Mouse (Mus musculus) 3134 (cell line): ENCODE measurements around the gene Rundc3a.
"Not testable (repeated sequence)": the region's sequence is repeated elsewhere in the genome, so short reads cannot be mapped to it uniquely, and the experiment has no call there.

Source experiments
- DNase-seq: peaks from one replicate; pipeline ENCODE4 v3.0.0-alpha.2; 2011; ENCODE audit warnings: low spot score; ENCODE audit not compliant: insufficient read length; ENCODE audit errors: extremely low read depth

Gene Rundc3a

DNA sequence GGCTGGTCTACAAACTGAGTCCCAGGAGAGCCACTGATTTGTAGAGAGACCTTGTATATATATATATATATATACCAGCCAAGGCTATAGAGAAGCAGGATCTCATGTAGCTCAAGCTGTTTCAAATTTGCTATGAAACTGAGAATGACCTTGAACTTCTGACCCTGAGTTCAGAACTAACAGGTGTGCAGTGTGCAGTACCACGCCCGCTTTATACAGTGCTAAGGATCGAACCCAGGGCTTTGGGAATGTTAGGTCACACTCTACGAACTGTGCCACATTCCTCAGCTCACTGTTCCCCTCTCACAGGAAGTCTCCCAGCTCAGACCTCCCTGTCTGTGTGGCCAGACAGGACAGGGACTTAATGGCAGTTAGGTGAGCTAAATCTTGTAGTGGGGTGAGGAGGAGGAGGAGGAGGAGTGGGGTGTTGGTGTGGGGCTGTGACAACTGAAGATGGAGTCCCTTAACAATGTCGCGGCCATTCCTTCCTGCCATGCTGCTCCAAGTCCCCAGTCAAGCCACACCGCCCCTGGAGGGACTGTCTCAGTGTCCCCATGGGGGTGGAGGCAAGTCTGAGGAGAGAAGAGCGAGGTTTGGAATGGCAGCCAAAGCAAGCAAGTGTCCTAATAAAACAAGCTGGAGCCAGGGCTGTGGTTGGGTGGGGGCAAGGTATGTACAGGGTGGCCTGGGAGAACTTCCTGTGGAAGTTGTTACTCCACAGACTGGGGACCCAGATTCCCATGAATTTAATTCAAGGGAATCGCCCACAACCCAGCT lies 25.5 kb upstream of the Rundc3a start:
- peak; percentile 36 for DNase-seq

GRCm38 (mm10) chr11:102368347-102368746 lies 24.9 kb upstream of the Rundc3a start:
- DNase-seq, result no peak

GRCm38 (mm10) chr11:102369263-102369662 lies 23.9 kb upstream of the Rundc3a start:
- no peak for DNase-seq

DNA sequence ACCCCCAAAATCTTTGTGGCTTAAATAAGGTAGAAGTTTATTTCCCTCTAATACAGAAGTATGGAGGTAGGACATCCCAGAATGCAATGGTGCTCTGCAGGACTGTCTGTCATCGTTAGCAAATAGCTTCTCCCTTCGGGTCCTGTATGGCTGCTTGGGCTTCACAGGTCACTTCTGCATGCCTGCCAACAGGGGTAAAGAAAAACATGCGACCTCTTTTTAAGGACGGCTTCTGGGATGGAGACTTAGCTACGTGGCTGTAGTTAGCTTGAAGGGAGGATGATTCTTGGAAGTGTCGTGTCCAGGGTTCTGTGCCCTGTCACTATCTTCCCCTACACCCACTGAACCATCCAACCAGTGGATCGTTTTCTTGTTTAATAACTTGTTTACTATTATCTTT lies 22.9 kb upstream of the Rundc3a start:
- DNase-seq, result no peak

DNA sequence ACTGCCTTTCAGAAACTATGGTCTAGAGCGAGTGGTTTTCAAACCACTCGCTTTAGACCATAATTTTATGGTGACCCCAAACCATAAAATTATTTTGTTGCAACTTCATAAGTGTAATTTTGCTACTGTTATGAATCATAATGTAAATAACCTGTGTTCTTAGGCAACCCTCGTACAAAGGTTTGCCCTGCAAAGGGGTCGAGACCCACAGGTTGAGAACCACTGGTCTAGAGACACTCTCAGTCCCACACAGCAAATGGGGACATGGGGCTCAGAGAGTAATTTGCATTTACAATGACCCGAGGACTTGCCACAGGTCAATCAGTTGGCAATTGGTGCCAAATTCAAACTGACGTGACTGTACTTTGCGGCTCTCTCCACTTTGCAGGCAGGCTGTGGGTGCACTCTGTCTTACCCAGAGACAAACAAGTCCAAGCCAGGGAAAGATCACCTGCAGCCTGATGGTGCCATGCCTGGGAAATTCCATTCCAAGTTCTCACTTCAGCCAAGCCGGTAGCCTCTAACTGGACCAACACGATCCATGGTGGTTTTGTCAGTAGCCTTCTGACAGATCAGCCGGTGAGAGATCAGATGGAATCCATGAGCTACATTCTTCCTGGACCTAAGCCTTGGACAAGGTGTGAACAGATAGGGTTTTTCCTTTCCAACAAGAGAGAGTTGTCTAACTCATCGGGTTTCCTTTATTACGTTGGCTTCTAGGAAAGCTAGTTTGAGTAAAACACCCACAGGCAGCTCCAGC lies 21.1 kb upstream of the Rundc3a start:
- no peak for DNase-seq

DNA sequence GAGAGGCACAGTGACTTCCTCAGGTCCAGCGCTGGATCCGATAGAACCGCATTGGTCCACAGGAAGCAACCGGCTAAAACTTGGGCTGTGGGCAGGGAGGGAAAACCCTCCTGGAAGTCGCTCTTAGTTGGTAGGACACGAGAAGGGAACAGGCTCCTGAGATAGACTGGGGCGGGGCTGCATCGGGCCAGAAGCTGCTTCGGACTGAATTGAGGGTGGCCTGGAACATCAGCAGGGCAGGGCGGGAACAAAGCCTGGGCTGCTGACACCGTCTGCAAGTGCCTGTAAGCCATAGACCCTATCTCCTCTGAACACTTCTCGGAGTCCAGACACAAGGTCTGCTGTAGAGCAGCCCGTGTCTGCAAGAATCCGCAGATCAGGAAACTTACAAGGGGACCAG lies 20.3 kb upstream of the Rundc3a start:
- no peak for DNase-seq

GRCm38 (mm10) chr11:102373646-102374045 lies 19.6 kb upstream of the Rundc3a start:
- DNase-seq, result no peak

DNA sequence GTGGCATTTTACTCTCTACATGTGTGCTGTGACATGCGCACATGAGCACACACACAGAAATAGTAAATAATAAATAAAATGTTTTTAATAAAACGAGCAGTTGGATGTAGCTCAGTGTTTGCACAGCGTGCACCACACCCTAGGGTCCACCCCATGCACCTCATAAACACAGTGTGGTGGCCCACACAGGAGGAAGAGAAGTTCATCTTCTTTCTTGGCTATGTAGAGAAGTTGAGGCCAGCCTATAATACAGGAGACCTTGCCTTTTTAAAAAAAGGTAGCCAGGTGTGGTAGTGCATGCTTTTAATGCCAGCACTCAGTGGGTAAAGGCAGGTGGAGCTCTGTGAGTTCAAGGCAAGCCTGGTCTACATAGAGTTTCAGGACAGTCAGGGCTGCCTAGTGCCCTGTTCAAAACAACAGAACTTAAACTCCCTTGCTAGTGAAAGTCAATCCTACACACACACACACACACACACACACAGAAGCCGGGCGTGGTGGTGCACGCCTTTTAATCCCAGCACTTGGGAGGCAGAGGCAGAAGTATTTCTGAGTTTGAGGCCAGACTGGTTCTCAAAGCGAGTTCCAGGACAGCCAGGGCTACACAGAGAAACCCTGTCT lies 19.0 kb upstream of the Rundc3a start:
- DNase-seq, result no peak

DNA sequence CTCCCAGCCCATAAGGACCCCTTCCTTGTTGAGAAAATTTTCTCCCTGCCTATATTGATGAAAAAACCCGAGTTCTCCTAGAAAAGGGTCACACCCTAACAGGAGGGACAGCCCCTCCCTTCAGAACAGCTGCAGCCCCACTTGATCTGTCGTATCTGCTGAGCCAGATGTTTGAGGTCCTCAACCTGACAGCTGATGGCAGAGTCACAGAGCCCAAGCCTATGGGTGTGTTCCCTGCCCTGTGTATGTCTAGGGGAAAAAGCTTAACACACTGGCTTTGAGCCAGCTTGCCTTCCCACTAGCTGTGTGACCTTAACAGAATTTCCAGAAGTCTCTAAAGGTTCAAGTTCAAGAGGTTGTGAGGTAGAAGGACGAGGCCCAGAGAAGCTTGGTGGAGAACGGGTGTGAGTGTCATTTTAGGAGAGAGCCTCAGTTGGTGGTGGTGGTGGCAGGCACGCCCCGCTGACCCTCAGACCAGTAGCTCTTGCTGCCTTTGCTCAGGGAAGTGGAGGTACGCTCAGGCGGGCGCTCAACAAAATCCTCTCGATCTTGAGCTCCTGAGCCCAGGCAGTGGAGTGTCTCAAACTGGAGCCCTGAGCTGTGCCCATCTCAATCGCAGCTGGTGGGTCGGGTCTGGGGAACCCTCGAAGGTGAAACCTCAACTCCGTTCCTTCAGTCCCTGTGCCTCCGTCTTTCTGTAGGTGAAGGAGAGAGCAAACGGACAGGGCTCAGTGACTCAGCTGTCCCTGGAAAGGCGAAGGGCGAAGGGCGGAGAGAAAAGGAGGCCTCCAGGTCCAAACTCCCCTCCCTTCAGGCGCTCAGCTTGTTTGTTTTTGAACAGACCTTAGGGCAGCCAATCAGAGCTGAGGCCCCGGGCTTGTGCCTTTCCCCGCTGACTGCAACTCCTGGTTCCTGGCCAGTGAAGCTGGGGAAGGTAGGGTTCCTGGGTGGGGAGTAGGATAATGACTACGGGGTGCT lies 17.7 kb upstream of the Rundc3a start:
- DNase-seq, result peak; percentile 71

DNA sequence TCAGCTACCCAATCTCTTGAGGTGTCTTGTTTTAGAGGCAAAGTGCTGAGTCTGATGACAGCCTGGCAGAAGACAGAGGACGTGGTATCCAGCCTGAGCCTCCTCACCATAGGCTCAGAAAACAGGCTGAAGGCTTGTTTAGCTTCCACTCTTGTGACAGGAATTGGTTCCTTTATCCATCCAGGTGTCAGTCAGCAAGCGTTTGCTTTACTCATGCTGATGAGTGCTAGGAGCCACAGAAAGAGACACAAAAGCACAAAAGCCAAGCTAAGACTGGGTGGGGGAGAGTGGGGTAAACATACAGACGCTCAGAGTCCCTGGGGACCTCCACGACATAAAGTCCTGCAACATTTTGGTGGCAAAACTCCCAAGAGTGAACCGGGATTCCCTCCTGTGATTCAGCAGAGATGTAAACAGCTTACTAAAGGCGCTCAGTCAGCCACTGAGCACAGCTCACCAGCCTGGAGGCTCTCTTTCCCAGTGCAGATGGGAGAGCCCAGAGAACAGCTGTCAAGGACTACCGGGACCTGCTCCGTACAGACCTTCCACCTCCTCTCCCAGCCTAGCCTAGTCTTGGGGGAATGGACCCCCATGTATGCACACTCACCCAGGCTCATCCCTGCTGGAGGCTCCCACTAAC lies 16.9 kb upstream of the Rundc3a start:
- DNase-seq, result peak; percentile 35

GRCm38 (mm10) chr11:102377186-102377585 lies 16.0 kb upstream of the Rundc3a start:
- DNase-seq, result no peak

GRCm38 (mm10) chr11:102380091-102380490 lies 13.1 kb upstream of the Rundc3a start:
- no peak for DNase-seq

GRCm38 (mm10) chr11:102381341-102382100 lies 11.7 kb upstream of the Rundc3a start:
- no peak for DNase-seq

DNA sequence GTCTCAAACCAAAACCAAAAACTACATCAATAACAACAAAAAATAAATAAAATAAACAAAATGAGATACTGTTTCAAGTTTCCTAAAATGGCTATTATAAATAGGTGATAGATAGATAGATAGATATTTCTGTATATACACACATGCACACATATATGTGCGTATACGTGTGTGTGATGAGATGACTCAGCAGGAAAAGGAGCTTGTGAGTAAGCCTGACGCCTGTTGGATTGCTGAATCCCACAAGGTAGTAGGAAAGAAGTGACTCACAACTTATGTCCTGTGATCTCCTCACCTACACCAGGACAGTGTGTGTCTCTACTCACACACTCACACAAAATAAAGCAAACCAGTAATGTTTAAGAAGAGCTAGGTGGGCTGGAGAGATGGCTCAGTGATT lies 10.4 kb upstream of the Rundc3a start:
- no peak for DNase-seq

- DNase-seq, result no peak
These were observed 9.7 kb upstream of the Rundc3a start for GRCm38 (mm10) chr11:102383365-102384136.

DNA sequence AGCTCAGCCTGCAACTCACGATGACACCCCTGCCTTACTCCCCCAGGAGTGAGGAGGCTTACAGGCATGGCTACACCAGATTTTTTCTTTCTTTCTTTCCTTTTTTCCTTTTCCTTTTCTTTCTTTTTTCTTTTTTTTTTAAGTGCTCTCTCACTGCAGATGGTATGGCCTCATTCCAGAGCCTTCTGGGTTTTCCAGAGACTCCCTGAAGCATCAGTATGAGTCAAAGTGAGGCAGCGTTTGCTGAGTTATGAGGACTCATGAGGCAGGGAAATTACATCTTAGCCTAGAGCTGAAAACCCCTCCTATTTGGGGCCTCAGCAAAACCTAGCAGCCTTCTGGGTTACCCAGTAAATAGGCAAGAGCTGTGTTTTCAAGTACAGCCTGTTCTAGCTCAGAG lies 8.8 kb upstream of the Rundc3a start:
- DNase-seq, result no peak

DNA sequence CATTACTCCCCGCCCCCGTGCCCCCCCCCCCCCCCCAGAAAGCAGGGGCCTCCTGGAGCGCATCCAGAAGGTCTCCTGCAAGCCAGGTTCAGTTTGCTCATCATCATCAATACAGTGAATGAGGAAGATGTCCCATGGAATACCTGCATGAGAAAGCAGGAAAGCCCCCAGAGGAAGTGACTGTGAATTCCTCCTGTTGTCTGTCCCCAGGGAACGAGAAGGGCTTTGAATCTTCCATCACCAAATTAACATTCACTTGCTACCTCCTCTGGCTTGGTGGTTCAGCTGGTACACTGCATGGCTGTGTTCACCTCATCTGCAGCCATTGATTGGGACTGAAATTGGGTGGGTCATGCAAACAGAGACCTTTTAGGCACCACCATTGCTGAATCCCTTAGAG lies 8.1 kb upstream of the Rundc3a start:
- no peak for DNase-seq

GRCm38 (mm10) chr11:102386121-102386520 lies 7.1 kb upstream of the Rundc3a start:
- DNase-seq, result no peak

GRCm38 (mm10) chr11:102389436-102389835 lies 3.8 kb upstream of the Rundc3a start:
- DNase-seq, result not testable (repeated sequence)
